Mouse (Mus musculus) embryonic stem cell, embryonic (primary cell): ENCODE measurements around the gene Eif2b5.

Source experiments
- CTCF ChIA-PET, 4 experiments: fragments of 300-600 bp in 2 of 4; fragments of 350-600 bp in 2 of 4; sonication (Branson Sonifier 250); formaldehyde crosslinking; loops; one replicate each; lab custom pipeline; 2022; ENCODE audit warnings: inconsistent platforms in 2 of 4; lab: Charles Lee
- POLR2A ChIA-PET, 4 experiments: fragments of 300-600 bp in 2 of 4; fragments of 350-600 bp in 2 of 4; sonication (Branson Sonifier 250); formaldehyde crosslinking; loops; one replicate each; lab custom pipeline; 2022; ENCODE audit warnings: antibody characterized with exemption in 4 of 4, inconsistent platforms in 1 of 4; lab: Charles Lee

Eif2b5 gene

DNA sequence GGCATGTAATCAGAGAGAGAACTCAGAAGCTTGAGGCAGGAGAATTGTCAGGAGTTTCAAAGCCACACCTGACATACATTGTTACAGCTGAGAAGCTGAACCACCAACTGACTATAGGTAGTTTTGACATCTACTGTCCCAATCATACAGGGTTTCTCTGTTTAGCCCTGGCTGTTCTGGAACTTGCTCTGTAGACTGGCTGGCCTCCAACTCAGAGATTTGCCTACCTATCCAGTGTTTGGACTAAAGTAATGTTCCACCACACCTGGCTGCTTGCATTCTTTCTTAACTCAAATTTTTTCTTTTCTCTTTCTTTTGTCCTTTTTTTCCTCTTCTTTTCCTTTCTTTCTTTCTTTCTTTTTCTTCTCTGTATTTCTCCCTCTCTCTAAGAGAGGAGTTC, 17.4 kb downstream of the Eif2b5 start:
- ChIA-PET CTCF (interaction anchor here in 3 of 4 experiments (0.7 to 1.4 kb wide), 6 partner anchors 13 to 248 kb away, joined by 3 to 5 read pairs (median 3); partner anchors contain the start of gene Abcf3 (in 1 of the 3)), POLR2A (interaction anchor here (0.6 to 11.1 kb wide), 38 partner anchors 7 to 1674 kb away, joined by 3 to 161 read pairs (median 6); partner anchors contain the start of genes Abcf3 (in 2 of the 4), Alg3 (in 2 of the 4), Ap2m1 (in 2 of the 4) and Camk2n2 (in 2 of the 4))

GRCm38 (mm10) chr16:20516726-20517201, 18.1 kb downstream of the Eif2b5 start, which contains the start of gene Dvl3:
Gene Dvl3 (plus strand): TSS chr16:20516982.
- POLR2A ChIA-PET = interaction anchor here (0.6 to 11.1 kb wide), 61 partner anchors 9 to 276 kb away, joined by 3 to 161 read pairs (median 4); partner anchors contain the start of genes Ap2m1 (in 4 of the 4), Abcf3 (in 3 of the 4), Alg3 (in 2 of the 4) and Camk2n2 (in 2 of the 4)
- CTCF ChIA-PET = interaction anchor here (0.5 to 1.4 kb wide), 9 partner anchors 14 to 247 kb away, joined by 3 to 5 read pairs (median 3); partner anchors contain the start of genes Abcf3 (in 1 of the 4) and Camk2n2 (in 1 of the 4)

- CTCF ChIA-PET = interaction anchor here (0.5 to 1.4 kb wide), 6 partner anchors 14 to 329 kb away, joined by 3 to 5 read pairs (median 3); partner anchors contain the start of genes Abcf3 (in 1 of the 4) and Camk2n2 (in 1 of the 4)
Observed at GRCm38 (mm10) chr16:20517216-20517615, 18.6 kb downstream of the Eif2b5 start.

DNA sequence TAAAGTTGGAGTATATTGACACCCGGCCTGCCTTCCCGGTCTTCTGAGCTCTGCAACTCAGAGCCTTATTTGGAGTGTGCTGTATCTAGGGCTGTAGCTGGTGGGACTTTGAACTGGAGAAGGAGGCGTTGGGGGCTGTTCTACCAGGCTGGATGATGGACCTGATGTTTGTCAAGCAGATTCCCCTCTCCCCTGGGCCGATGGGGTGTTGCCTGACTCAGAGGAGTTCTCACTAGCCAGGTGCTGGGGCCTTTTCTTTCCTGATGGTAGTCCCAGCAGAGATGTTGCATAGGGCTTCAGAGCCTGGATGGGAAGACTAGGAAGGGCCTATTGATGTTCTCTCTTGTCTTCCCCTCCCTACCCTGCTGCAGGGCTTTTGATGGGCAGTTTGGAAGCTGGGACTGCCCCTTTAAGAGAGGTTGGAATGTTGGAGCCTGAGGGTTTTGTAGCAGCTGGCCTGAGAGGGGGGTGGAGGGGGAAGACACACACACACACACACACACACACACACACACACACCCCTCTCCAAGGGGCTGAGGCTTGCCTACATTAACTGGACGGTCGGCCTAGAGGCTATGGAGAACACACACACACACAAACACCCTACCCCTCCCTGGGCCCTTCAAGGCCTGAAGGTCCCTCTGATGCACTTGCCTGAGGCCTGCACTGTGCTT, 19.2 kb downstream of the Eif2b5 start:
- ChIA-PET POLR2A (interaction anchor here (0.5 to 11.1 kb wide), 47 partner anchors 9 to 277 kb away, joined by 3 to 161 read pairs (median 5); partner anchors contain the start of genes Ap2m1 (in 3 of the 4), Abcf3 (in 2 of the 4), Alg3 (in 2 of the 4) and Eef1akmt4 (in 2 of the 4)), CTCF (interaction anchor here in 3 of 4 experiments (0.7 to 1.4 kb wide), 4 partner anchors 15 to 330 kb away, joined by 3 to 5 read pairs (median 3); partner anchors contain the start of gene Ap2m1 (in 1 of the 3))

More at GRCm38 (mm10) chr16:20517216-20517615, 18.6 kb downstream of the Eif2b5 start:
- POLR2A ChIA-PET = interaction anchor here (0.5 to 11.1 kb wide), 65 partner anchors 8 to 276 kb away, joined by 3 to 161 read pairs (median 4); partner anchors contain the start of genes Ap2m1 (in 4 of the 4), Abcf3 (in 3 of the 4), Alg3 (in 2 of the 4) and Eef1akmt4 (in 2 of the 4)

GRCm38 (mm10) chr16:20523886-20524285, 25.3 kb downstream of the Eif2b5 start:
- POLR2A ChIA-PET = interaction anchor here in 3 of 4 experiments (0.6 to 20.5 kb wide), 32 partner anchors 7 to 179 kb away, joined by 3 to 231 read pairs (median 4); partner anchors contain the start of genes Alg3 (in 2 of the 3), Ap2m1 (in 2 of the 3), Eef1akmt4 (in 2 of the 3) and Gm49333 (in 2 of the 3)
- CTCF ChIA-PET = interaction anchor here (0.5 to 1.5 kb wide), 11 partner anchors 11 to 242 kb away, joined by 3 to 7 read pairs (median 3); partner anchors contain the start of genes Ap2m1 (in 2 of the 4) and Eif2b5 (in 1 of the 4)

GRCm38 (mm10) chr16:20528779-20529178, 30.2 kb downstream of the Eif2b5 start:
- CTCF ChIA-PET = no interaction called here
- POLR2A ChIA-PET = interaction anchor here in 2 of 4 experiments (0.8 to 20.5 kb wide), 12 partner anchors 9 to 122 kb away, joined by 3 to 231 read pairs (median 6); partner anchors contain the start of genes Dvl3 (in 2 of the 2), Eif2b5 (in 2 of the 2) and Abcf3 (in 1 of the 2)

- ChIA-PET CTCF (no interaction called here), POLR2A (interaction anchor here in 2 of 4 experiments (0.7 to 20.5 kb wide), 11 partner anchors 9 to 151 kb away, joined by 3 to 231 read pairs (median 5); partner anchors contain the start of genes Eif2b5 (in 2 of the 2) and Dvl3 (in 1 of the 2))
Observed at GRCm38 (mm10) chr16:20529375-20529774, 30.8 kb downstream of the Eif2b5 start.

DNA sequence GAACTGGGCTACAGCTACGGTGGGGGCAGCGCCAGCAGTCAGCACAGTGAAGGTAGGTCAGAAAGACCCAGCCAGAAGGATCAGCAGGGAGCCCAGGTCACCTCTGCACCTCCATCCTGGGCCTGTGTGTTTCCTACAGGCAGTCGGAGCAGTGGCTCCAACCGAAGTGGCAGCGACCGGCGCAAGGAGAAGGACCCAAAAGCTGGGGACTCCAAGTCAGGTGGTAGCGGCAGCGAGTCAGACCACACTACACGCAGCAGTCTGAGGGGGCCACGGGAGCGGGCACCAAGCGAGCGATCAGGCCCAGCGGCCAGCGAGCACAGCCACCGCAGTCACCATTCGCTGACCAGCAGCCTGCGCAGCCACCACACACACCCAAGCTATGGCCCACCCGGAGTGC, 32.3 kb downstream of the Eif2b5 start:
- POLR2A ChIA-PET = interaction anchor here in 3 of 4 experiments (0.7 to 20.5 kb wide), 10 partner anchors 10 to 1180 kb away, joined by 3 to 231 read pairs (median 3); partner anchors contain the start of genes Dvl3 (in 2 of the 3) and Eif2b5 (in 1 of the 3)

GRCm38 (mm10) chr16:20534617-20535295, 36.1 kb downstream of the Eif2b5 start:
- POLR2A ChIA-PET = interaction anchor here (0.5 to 20.5 kb wide), 53 partner anchors 9 to 670 kb away, joined by 3 to 231 read pairs (median 5); partner anchors contain the start of genes Abcf3 (in 4 of the 4), Dvl3 (in 4 of the 4), Alg3 (in 3 of the 4) and Eef1akmt4 (in 3 of the 4)
- CTCF ChIA-PET = interaction anchor here (0.6 to 1.3 kb wide), 11 partner anchors 10 to 1724 kb away, joined by 3 to 7 read pairs (median 3); partner anchors contain the start of gene Abcf3 (in 1 of the 4)

More for the DNA sequence above, 32.3 kb downstream of the Eif2b5 start:
- CTCF ChIA-PET = interaction anchor here in 1 of 4 experiments (0.7 kb wide), 1 partner anchor 229 kb away, joined by 3 read pairs; the partner anchor contains the start of gene Parl

- POLR2A ChIA-PET = interaction anchor here (0.5 to 20.5 kb wide), 54 partner anchors 9 to 669 kb away, joined by 3 to 231 read pairs (median 5); partner anchors contain the start of genes Abcf3 (in 4 of the 4), Dvl3 (in 4 of the 4), Alg3 (in 3 of the 4) and Eef1akmt4 (in 3 of the 4)
- CTCF ChIA-PET = interaction anchor here (0.6 to 1.3 kb wide), 11 partner anchors 11 to 1724 kb away, joined by 3 to 7 read pairs (median 3); partner anchors contain the start of genes Abcf3 (in 1 of the 4) and Dvl3 (in 1 of the 4)
Observed at GRCm38 (mm10) chr16:20535296-20536080, 36.9 kb downstream of the Eif2b5 start, which contains the start of gene Ap2m1. Gene Ap2m1 (plus strand): TSS chr16:20535478.

DNA sequence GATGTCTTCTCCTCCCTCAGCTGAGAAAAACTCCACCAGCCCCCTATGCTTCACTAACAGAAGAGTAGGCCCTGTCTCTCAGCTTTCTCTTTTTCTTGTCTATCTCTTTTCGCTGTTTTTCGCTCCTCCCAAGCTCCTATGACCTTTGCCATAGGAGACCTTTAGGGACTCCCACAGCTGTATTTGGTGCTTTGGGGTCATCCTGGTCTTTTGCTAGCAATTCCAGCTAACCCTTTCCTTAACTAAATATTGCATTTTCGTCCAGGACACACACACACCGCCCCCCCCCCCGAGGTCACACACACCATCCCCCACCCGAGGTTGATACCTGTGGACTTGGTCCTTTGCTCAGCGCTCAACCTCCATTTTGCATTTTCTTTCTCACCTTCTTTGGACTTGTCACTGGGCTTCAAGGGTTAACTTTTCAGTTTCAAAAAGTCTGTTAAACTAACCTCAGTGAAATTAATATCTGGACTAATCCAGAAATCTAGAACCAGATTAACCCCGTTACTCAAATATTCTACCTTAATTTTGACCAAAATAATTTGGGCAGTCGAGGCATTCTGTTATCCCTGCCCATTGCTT, 37.6 kb downstream of the Eif2b5 start:
- CTCF ChIA-PET = interaction anchor here in 1 of 4 experiments (0.9 kb wide), 1 partner anchor 20 kb away, joined by 3 read pairs; the partner anchor contains the start of gene Dvl3
- POLR2A ChIA-PET = interaction anchor here (1.0 to 20.5 kb wide), 28 partner anchors 10 to 234 kb away, joined by 3 to 231 read pairs (median 8); partner anchors contain the start of genes Abcf3 (in 4 of the 4), Dvl3 (in 2 of the 4), Eif2b5 (in 2 of the 4) and Alg3 (in 1 of the 4)

- ChIA-PET POLR2A (interaction anchor here (1.0 to 20.5 kb wide), 25 partner anchors 9 to 235 kb away, joined by 3 to 231 read pairs (median 6); partner anchors contain the start of genes Abcf3 (in 3 of the 4), Alg3 (in 3 of the 4), Eef1akmt4 (in 3 of the 4) and Gm49333 (in 3 of the 4)), CTCF (interaction anchor here in 1 of 4 experiments (1.2 kb wide), 1 partner anchor 28 kb away, joined by 3 read pairs; no protein-coding TSS in a partner anchor)
Observed at GRCm38 (mm10) chr16:20537071-20537471, 38.5 kb downstream of the Eif2b5 start.

GRCm38 (mm10) chr16:20537601-20538320, 39.1 kb downstream of the Eif2b5 start:
- CTCF ChIA-PET = interaction anchor here in 3 of 4 experiments (0.5 to 1.2 kb wide), 4 partner anchors 22 to 224 kb away, joined by 3 read pairs; no protein-coding TSS in a partner anchor

GRCm38 (mm10) chr16:20539649-20540048, 41.0 kb downstream of the Eif2b5 start:
- ChIA-PET POLR2A (interaction anchor here in 2 of 4 experiments (0.6 to 1.5 kb wide), 8 partner anchors 12 to 154 kb away, joined by 3 to 5 read pairs (median 3); partner anchors contain the start of genes Alg3 (in 1 of the 2), Camk2n2 (in 1 of the 2), Eef1akmt4 (in 1 of the 2) and Gm49333 (in 1 of the 2)), CTCF (no interaction called here)

More at GRCm38 (mm10) chr16:20537601-20538320, 39.1 kb downstream of the Eif2b5 start:
- POLR2A ChIA-PET = interaction anchor here (0.7 to 20.5 kb wide), 38 partner anchors 9 to 228 kb away, joined by 3 to 231 read pairs (median 5); partner anchors contain the start of genes Abcf3 (in 3 of the 4), Alg3 (in 3 of the 4), Eef1akmt4 (in 3 of the 4) and Gm49333 (in 3 of the 4)
